ENCODE assay signal across 12 mouse cellular contexts in the genomic region with DNA sequence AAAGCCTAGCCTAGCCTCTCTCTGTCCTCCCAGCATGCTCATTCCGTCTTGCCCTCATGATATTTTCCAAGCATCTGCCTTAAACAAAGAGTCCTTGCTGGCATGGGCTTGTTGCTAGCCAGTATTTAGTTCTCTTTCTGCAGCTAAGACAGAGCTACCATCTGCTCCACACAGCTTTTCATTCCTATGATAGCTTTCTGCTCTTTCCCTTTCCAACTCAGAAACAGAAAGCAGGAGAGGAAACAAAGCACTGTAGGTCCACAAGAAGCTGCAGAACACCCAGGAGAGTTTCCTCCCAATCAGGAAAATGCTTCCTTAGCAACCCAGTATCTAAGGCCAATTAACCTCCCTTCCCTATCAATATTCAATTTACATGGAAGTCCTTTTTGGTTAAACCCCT.
DNase-seq lines count a peak whose midpoint lies in the region.
"Had no signal": no experiment of that assay in that cellular context is flagged by ENCODE, and none has a peak within 500 bp of the region (broad histone marks: within the 10 kb centered on the region; RNA-seq: fewer than 3 reads in every experiment).

No protein-coding gene starts in this region.

- H3K27ac ChIP-seq in hindbrain, embryonic 10.5 days = peak overlapping the region; percentile 64; the same call in 1 of the 2 replicates
- H3K27ac ChIP-seq: liver, embryonic 13.5 days; stomach, embryonic 15.5 days had no signal

- DNase-seq in right cerebral cortex, postnatal 10 days (ENCODE audit: low spot score in 2 of 2) = peak; percentile 30 to 69
- no peak for DNase-seq in right cerebral cortex, postnatal 14 days
- DNase-seq in hindbrain, embryonic 10.5 days (ENCODE audit: low spot score) = no peak
- DNase-seq in left cerebral cortex, postnatal 25 days (ENCODE audit: low spot score in 2 of 2) = peak; percentile 30 to 78
- DNase-seq in lung, adult 18-20 months = no peak
- no peak for DNase-seq in kidney, postnatal 25 days
- no peak for DNase-seq in thymus, postnatal 0 days (ENCODE audit: low spot score)
- DNase-seq in gastrocnemius, postnatal 36 days = no peak
- DNase-seq: gastrocnemius, postnatal 25 days; liver, embryonic 13.5 days had no signal

- intact Hi-C loops in left cerebral cortex, postnatal 25 days (cut with DNase I) = no loop called here
- intact Hi-C loops in gastrocnemius, postnatal 36 days (cut with DNase I) = no loop called here

- H3K4me3 ChIP-seq in hindbrain, embryonic 10.5 days = no peak overlapping the region
- H3K4me3 ChIP-seq: liver, embryonic 13.5 days; myocyte; stomach, embryonic 15.5 days had no signal

- peaks cover 8% of the 10 kb centered on the region; the same call in 1 of the 2 replicates for H3K4me1 ChIP-seq in hindbrain, embryonic 10.5 days (replicated peaks)
- H3K4me1 ChIP-seq: liver, embryonic 13.5 days; stomach, embryonic 15.5 days had no signal

- H3K9me3 ChIP-seq in hindbrain, embryonic 10.5 days = no peaks in the 10 kb centered on the region
- H3K9me3 ChIP-seq: liver, embryonic 13.5 days; stomach, embryonic 15.5 days had no signal

- WGBS in hindbrain, embryonic 10.5 days = 53% methylated on average over 1 of the region's 1 CpGs

- no peaks in the 10 kb centered on the region for H3K36me3 ChIP-seq in hindbrain, embryonic 10.5 days
- H3K36me3 ChIP-seq: liver, embryonic 13.5 days; stomach, embryonic 15.5 days had no signal

- no peaks in the 10 kb centered on the region for H3K27me3 ChIP-seq in hindbrain, embryonic 10.5 days (ENCODE audit: insufficient read depth, poor library complexity, severe bottlenecking)
- H3K27me3 ChIP-seq: liver, embryonic 13.5 days; stomach, embryonic 15.5 days had no signal

Comparison
In these comparisons a context has a peak if more than half of its experiments do, and no peak if none do; other contexts are left out.
1. DNase-seq: peak in right cerebral cortex, postnatal 10 days (2 of 2) and left cerebral cortex, postnatal 25 days (2 of 2); none in right cerebral cortex, postnatal 14 days (single experiment), hindbrain, embryonic 10.5 days (single experiment), lung, adult 18-20 months (0 of 2), kidney, postnatal 25 days (0 of 2), thymus, postnatal 0 days (single experiment) and gastrocnemius, postnatal 36 days (0 of 2).